Mouse (Mus musculus) spleen, embryonic (tissue): ENCODE results near the gene Adad2.

Source experiments
- CTCF ChIA-PET: fragments of 350-600 bp; sonication (Branson Sonifier 250); formaldehyde crosslinking; loops from one replicate; lab custom pipeline; 2022; lab: Charles Lee

Adad2 gene

DNA sequence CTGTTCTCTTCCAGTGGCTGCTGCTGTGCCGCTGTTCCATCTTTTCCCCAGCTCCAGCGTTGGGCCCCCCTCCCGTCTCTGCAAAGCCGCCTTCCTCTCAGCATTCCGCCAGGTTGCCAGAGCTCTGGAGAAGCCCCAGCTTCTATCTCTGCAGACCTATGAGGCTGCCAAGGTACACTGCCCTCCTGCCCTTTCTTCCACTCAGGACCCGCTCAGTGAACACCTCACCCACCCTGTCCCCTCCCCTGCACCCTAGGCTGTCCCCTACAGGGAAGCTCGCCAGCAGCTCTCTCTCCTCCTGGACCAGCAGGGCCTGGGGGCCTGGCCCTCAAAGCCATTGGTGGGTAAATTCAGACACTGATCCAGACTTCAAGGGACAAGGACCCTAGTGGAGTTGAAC, 3.8 kb downstream of the Adad2 start:
- CTCF ChIA-PET = no interaction called here

DNA sequence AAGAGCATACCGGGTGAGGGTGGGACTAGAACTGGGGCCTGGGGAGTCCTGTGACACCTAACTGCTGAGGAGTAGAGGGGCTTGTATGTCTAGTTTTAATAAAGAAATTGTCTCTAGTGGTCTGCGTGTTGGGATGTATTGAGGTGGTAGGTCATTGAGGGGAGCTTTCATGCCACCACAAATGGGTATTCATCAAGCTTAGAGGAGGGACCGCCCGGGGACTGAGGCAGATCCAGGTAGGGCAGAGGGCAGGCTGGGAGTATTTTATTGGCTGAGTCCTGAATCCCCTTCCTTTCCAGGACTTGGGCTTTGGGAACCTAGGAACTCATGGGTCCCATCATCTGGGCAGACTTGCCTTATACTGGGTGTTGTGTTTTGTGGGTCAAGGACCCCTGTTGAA, 4.3 kb downstream of the Adad2 start:
- CTCF ChIA-PET = no interaction called here

DNA sequence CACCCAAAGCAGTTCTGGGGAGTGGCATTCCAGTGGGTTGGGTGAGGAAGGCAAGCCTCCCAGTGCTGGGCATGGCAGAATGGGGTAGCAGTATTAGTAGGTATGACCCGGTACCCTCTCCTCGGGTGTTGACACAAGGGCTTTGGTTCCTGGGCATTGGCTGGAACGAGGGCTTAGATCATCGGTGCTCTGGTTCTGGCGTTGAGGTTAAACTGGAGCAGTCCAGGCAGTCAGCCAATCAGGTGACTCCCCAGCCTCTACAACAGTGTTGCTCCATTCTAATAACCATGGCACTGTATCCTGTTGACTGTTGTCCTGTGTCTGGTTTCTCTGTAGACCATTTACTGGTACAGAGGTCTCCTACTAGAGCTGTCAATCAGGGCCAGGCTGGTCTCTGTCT, 5.0 kb downstream of the Adad2 start:
- CTCF ChIA-PET = no interaction called here

DNA sequence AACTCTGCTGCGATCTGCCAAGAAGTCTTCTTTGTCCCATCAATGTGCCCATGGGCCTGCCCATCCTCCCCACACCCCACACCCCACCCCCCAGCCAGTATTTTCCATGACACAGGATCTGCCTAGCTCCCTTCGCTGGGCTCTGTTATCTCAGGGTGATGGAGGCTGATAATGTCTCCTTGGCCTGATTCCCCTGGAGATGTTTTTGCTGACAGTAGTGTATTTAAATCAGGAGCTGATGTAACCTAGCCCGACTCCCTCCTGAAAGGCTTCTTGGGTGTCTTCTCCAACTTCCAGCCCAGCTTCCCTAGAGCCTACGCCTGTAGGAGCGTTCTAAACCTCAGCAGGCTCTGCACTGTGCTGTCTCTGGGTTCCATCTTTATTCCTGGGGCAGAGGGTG, 6.3 kb downstream of the Adad2 start:
- CTCF ChIA-PET = interaction anchor here (0.6 to 0.7 kb wide), 3 partner anchors 50 to 308 kb away, joined by 3 to 5 read pairs (median 4); no protein-coding TSS in a partner anchor

DNA sequence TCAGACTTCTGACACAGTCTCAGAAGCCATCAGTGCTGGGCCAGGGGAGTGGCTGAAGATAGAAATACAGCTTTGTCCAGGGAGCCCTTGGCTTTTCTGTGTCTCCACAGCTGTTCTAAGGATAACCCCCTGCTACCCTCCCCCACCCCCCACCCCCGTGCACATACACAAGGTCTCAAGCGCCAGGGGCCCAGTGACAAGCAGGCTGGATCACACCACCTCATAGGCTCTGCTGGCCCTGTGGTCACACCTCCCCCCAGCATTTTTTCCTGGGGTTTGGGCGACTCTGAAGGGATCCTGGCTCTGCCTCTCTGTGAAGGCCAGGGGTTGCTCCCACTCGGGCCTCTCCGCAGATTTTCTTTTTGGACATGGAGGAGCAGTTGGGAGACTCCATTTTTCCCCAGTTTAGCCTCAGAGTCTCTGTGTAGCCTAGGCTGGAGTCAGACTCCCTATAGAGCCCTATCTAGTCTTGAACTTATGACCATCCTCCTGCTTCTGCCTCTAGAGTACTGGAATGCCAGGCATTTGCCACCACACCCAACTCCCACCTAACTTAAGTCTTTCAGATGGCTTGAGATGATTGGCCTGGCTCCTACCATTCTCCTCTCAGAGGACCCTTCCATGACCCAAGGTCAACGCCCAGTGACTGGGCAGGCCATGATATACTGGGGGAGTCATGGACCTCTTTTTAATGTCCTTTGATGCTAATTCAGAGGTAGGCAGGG, 7.7 kb downstream of the Adad2 start:
- CTCF ChIA-PET = no interaction called here

DNA sequence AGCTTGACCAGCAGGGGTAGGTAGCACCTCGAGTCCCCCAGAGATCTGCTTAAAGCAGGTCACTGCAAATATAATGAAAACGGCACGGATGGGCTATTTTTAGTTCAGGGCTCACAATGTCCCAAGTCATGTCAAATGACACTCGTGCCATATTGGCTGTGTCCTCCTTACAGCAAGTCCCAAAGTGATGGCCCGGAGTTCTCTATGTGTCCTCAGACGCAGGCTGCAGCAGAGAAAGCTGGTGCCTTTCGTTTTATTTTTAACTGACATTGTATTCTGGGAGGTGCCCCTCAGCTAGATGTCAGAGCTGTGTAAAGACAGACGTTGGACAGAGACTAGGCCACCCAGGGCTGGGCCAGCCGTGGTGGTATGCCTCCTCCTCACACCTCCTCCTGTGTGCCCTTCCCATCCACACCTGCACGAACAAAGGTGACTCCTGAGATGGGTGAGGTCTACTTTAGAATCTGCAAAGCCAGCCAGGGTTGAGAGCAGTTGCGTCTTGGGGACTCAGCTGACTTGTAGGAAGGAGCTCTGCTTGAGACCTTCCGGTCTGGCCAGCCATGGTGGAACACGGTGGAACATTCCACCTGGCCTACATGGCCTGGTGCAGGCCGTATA, 8.4 kb downstream of the Adad2 start:
- CTCF ChIA-PET = no interaction called here

DNA sequence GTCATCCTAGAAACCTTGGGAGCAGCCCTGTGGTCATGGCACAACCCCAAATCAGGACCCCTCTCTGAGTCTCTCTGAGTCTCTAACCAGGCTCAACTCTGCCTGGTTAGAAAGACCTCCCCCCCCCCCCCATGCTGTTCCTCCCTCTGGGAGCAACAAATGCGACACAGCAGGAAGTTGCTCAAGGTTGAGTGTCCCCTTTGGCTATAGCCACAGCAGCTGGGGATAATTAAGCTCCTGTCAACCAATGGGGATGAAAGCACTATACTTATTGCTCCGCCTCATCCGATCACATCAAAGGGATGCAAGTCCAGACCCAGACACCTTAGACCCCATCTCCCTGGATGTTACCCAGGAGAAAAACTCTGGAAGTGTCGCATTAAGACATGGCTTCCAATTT, 10.0 kb downstream of the Adad2 start:
- CTCF ChIA-PET = no interaction called here

DNA sequence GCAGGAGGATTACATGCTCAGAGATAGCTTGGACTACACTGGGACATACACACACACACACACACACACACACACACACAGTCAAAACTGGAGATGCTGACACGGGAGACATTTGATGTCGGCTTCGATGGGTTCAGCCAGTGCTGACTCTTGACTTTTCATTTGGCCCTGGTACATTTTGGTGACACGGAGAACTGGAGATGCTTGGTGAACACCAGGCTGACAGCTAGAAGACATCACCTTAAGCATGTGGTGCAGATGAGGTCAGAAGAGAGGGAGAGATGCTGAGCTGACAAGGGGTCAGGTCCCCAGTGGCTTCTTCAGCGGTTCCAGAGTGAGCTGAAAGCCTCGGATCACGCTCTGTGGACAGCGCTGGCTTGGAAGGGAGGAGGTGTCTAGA, 10.5 kb downstream of the Adad2 start:
- CTCF ChIA-PET = no interaction called here

DNA sequence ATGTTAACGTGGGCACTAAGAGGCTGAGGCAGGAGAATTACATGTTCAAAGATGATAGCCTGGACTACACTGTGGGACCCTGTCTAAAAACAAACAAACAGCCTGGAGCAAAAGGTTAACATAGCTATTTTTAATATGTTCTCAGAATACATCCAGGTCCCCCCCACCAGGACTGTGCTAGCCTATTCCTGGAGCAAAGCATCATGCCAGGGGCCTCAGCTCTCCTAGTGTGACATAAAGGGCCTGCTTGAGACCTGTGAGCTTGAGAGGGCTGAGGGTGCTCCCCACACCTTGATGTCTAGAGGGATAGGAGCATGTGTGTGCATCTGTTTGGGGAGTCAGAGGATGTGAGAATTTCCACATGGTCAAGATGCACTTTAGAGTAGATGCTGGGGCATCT, 11.2 kb downstream of the Adad2 start:
- CTCF ChIA-PET = no interaction called here

DNA sequence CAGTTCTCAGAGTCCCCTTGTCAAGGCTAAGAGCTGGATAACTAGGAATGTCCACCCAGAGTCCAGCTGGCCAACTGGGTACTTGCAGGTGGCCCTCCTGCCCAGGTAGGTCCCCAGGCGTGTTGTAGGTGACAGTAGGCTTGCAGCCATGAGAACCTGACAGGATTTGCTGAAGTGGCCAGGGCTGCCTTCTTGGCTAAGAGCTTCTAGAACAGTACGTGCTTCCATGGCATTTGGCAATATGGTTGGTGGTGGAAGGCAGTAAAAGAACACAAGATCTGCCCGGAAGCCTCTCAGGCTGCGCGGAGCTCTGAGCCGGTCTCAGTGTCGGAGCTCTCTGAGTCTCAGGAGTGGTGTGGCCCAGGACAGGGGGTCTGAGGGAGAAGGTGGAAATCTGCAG, 12.4 kb downstream of the Adad2 start:
- CTCF ChIA-PET = interaction anchor here (0.6 kb wide), 1 partner anchor 139 kb away, joined by 10 read pairs; no protein-coding TSS in a partner anchor

DNA sequence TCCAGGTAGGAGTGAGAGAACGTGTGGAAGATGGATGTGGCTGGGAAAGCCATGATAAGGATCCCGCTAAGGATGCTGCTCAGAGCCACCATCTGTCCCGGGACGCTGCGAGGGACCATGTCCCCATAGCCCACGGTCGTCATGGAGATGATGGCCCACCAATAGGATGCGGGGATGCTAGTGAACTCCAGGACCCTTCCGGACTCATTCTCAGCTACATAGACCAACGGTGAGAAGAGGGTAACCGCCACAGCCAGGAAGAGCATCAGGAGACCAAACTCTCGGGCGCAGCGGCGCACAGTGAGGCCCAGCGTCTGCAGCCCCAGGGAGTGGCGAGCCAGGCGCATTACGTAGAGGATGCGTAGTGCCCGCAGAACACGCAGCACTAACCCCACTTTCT, 13.2 kb downstream of the Adad2 start:
- CTCF ChIA-PET = no interaction called here

DNA sequence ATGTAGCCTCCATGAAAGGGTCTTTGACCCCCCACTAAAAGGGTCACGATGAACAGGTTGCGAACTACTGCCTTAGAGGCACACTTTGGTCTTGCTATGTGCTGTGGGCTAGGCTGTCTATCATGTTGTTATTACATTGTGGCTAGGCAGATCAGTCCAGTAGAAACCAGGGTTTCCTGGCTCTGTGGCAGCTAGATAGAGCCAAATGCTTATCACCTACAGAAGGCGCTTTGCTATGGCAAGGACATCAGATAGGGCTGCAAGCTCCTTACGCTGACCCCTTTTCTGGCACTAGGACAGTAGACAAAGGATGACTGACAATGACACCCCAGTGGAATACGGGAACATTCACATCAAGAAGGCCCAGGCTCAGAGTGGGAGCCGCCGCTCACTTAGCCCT, 14.7 kb downstream of the Adad2 start:
- CTCF ChIA-PET = no interaction called here

DNA sequence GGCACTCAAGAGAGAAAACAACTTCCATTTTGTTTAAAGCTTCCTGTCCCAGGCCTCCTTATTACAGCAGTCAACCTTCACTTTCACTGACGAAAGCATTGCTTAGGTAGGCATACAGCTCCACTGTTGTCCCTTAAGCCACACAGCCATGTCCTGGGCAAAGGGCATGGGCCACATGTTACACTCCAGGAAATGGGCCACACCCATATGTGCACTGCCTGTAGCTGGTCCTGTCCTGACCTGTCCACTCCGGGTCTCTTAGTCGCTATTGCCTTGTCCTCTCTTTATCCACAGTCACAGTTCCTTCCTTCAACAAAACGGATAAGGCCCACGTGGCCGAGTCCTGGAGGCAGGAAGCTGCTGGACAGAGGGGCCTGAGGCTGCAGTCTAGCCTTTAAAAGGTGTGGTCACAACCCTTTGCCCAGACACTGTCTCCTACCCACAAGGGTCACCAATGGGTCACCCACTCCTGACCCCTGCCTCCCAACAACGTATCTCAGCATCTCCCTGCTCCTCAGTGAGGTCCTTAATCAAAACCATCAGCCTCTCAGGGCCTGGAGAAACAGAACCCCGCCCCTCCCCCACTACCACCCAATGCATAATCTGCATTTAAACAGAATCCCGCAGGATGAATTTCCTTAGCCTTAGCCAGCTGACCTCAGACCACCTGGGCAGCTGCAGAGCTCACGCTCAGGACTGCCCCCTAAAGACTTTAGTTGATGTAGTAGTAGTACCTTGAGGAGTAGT, 15.2 kb downstream of the Adad2 start:
- CTCF ChIA-PET = no interaction called here

DNA sequence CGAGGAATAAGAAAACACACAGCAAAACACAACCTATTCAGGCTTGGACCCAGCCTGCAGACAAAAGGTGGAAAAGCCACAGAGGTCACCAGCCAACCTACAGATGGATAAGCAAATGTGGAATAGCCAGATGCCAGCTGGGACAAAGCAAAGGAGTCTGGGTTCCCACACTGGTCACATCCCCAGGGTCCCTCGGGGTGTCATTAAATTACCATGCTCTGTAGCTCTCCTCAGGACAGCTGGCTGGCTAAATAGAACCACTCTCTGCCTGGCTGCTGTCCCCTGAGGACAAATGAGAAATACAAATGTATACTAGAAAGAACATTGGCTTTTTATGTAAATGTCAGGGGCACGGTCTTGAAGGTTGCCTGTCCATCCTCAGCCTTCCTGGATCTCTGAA, 18.3 kb downstream of the Adad2 start:
- CTCF ChIA-PET = interaction anchor here (0.7 kb wide), 1 partner anchor 308 kb away, joined by 4 read pairs; no protein-coding TSS in a partner anchor

DNA sequence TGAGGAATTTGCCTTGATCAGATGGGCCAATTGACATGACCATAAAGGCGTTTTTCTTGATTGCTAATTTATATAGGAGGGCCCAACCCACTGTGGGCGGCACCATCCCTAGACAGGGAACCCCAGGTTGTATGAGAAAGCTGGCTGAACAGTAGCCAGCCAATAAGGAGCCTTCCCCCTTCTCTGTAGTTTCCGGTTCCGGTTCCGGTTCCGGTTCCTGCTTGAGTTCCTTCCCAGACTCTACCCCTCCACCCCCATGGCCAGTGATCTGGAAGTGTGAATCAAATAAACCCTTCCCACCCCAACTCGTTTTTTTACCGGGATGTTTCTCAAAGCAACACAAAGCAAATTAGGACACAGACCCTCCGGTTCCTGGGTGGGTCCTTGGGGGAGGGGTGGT, 19.7 kb downstream of the Adad2 start:
- CTCF ChIA-PET = no interaction called here

DNA sequence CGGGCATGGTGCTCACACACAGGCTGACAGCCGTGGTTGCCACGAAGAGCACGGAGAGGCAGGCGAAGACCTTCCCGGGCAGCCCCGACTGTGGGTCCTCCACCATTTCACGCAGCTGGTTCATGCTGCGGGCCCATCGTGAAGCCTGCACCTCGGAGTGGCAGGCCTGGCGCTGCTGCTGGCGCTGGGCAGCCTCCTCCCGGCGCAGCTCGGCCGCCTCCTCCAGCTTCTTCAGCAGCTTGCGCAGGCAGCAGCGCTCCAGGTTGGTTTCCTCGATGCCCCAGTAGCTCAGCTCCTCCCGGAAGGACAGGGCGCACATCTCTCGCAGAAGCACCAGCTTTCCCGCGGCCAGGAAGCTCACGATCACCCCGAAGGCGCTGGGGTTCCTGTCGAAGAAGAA, 20.4 kb downstream of the Adad2 start:
- CTCF ChIA-PET = no interaction called here

DNA sequence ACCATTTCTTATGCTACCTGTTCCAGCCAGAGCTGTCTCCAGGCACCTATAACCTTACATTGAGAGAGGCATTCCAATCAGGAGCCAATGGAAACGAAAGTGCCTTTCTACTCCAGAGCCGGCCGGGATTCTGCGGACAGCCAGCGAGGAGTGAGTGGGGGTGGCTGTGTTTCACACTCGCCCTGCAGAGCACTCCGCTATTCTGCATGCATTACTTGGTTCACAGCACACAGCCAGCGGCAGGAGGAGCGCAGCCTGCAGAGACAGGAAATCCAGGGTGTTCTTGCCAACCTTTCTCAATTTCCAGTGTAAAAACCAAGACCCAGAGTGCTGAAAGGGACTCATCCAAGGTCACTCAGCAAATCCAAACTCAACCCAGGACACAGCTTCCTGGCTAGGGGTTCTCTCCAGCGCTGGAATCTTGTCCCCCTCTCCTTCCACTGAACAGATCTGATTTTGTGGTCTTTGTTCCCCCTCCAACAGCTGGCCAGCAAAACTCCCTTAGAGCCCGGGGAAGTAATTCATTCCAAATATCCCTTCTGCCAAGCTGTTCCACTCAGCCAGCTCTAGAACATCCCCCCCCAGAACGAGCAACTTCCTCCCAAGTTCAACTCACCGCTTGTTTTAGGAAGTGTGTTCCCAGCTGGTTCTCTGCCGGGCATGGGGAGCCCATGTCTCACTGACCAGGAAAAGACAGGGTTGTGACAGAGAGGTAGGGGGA, 22.2 kb downstream of the Adad2 start:
- CTCF ChIA-PET = no interaction called here

DNA sequence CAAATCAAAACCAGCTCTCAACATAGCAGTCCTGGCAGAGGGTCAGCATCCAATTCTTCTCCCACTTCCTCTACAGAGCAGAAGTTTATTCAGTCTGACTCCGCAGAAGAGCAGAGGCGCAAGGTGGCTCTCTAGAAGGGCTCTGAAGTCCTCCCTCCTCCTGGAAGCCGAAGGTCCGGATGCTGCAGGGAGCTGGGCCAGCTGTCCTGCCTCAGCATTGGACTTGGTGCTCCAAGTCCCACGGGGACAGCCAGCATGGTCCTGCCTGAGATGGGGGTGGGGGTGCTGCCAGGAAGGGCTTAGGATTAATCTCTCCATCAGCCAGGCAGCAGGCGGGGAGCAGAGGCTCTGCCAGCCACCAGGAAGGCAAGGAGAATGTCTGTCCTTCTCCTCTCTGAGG, 22.8 kb downstream of the Adad2 start, which contains the start of gene Kcng4:
Gene Kcng4 (minus strand): TSS at position 303 of the 400 bp plus-strand sequence.
- CTCF ChIA-PET = no interaction called here

DNA sequence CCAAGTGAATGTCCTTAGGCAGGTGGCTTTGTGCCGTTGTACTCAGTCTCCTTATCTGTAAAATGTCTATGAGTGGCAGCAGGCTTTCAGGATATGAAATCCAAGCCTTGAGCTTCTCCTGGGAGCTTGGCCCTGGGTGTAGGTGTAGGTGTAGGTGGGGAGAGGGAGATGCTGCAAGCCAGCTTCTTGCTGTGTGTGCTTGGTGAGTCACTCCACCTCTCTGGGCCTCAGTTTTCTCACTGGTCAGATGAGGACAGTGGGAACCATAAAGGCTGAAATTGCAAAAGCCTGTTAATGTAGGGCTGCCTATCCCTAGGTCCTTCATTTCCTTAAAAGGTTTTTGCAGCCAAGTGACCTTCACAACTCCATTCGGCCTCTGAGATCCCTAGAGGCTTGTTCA, 23.4 kb downstream of the Adad2 start:
- CTCF ChIA-PET = no interaction called here

DNA sequence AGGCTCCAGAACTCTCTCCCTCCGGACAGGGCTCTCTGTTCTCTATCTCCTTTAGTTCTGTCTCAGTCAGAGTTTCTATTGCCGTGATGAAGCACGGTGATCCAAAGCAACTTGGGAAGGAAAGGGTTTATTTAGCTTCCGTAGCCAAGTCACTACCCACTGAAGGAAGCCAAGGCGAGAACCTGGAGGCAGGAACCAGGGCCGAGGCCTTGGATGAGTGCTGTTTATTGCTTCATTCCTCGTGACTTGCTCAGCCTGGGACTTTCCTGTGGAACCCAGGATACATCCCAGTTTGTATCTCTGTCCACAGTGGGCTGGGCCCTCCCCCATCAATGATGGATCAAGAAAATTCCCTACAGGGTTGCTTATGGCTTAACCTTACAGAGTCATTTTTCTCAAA, 24.2 kb downstream of the Adad2 start:
- CTCF ChIA-PET = no interaction called here

DNA sequence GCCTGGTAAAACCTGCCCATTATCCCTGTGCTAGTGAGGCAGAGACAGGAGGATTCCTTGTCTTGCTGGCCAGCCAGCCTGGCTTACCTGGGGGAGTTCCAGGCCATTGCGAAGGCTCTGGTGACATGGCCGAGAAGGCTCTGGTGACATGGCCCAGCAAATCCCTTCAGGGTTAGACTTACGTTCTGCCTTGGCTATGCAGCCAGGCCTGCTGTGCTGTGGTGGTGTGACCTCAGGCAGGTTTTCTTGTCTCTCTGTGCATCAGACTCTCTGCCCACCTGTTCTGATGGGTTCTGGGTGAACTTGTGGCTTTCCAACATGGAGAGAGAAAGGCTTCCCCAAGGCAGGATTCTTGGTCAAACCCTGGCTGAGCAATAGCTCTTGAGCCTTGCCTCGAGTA, 24.8 kb downstream of the Adad2 start:
- CTCF ChIA-PET = no interaction called here

DNA sequence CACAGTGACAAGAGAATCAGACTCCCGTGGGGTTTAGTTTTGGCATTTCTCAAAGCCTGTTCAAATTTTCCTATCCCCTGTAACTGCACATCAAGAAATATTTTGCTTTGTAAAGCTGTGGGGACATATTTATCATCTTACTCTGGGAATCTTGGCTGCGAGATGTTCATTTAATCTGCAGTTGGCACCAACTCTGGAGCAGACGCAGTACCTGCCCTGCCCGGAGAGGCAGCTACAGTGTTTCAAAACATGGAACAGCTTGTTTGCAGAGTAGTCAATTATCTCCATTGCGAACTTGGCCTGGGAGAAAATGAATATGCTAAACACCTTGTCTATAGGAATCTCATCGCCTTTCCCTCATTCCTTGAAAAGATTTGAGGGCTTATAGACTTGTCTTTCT, 25.7 kb downstream of the Adad2 start:
- CTCF ChIA-PET = no interaction called here
